Mouse (Mus musculus): ENCODE measurements around the gene Mrtfa.

- peak; percentile 70 for TF ChIP-seq POLR2A (IDR thresholded peaks at IDR 0.05; ENCODE audit: low read depth, low read length)
- no peak for TF ChIP-seq CTCF (IDR thresholded peaks at IDR 0.05; ENCODE audit: extremely low read depth, insufficient read depth, insufficient read length, insufficient replicate concordance)
These were observed at the start of gene Mrtfa for GRCm38 (mm10) chr15:81190630-81191178.
